Mouse (Mus musculus) liver, embryonic 14.5 days (tissue): ENCODE measurements around the gene Gm136.

ENCODE experiments used
- CTCF ChIP-seq: IDR thresholded peaks from 2 replicates; pipeline ENCODE4 v1.5.1; 2016; ENCODE audit warnings: antibody characterized with exemption, low read depth, control low read depth
- EP300 ChIP-seq: IDR thresholded peaks from 2 replicates; pipeline ENCODE4 v1.6.1; 2016; ENCODE audit warnings: antibody characterized with exemption, low read depth

DNA sequence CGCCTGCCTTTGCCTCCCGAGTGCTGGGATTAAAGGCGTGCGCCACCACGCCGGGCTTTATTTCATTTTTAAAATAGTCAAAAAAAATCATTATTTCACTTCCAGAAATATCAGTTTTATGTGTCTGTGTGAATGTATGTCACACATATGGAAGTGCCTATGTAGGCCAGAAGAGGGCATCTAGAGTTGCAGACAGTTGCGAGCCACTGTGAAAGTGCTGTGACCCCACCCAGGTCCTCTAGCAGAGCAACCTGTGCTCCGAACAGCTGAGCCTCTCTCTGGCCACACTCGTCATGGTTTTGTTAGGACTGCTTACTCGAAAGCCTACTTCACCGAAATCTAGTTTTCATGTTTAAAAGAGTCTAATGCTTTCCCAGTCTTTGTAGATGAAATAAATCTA is 53.8 kb downstream of the Gm136 start:
- TF ChIP-seq CTCF (no peak), EP300 (no peak)
